Mouse (Mus musculus): ENCODE results near the gene Rasl10a. TPM values are rescaled to one million over a fixed set of nuclear protein-coding genes. Genes with fewer than 3 reads are reported as not detected.

Rasl10a gene
- polyA plus RNA-seq, 1 experiment from 2014 or later = 0.75 TPM

GRCm38 (mm10) chr11:5017506-5017905, 40.4 kb upstream of the Rasl10a start:
- Histone ChIP-seq H3K4me1 (replicated peaks; ENCODE audit: control insufficient read depth, insufficient read depth, low read length) (no peaks in the 10 kb centered on the region), H3K9me3 (ENCODE audit: control insufficient read depth, low read length) (no peaks in the 10 kb centered on the region), H3K4me2 (no peak overlapping the region), H3K27ac (ENCODE audit: low read depth, low read length) (no peak overlapping the region), H3K4me3 (ENCODE audit: low read depth, low read length) (no peak overlapping the region), H3K9ac (ENCODE audit: low read depth, low read length) (no peak overlapping the region), H3K27me3 (replicated peaks; ENCODE audit: control insufficient read depth, insufficient read depth, low read length) (no peaks in the 10 kb centered on the region), H3K36me3 (ENCODE audit: control insufficient read depth, insufficient read depth, low read length) (peaks cover 58% of the 10 kb centered on the region)
- DNase-seq (ENCODE audit: low spot score) = no peak
- no peak for ATAC-seq (replicated peaks; ENCODE audit: low FRiP score)
- WGBS = 70% methylated on average over 6 of the region's 6 CpGs

GRCm38 (mm10) chr11:5025108-5025507, 32.8 kb upstream of the Rasl10a start:
- WGBS = 100% methylated on average over 1 of the region's 1 CpGs
- no peak for ATAC-seq (replicated peaks; ENCODE audit: low FRiP score)
- H3K36me3 ChIP-seq (ENCODE audit: control insufficient read depth, insufficient read depth, low read length) = peaks cover 38% of the 10 kb centered on the region
- H3K4me2 ChIP-seq = no peak overlapping the region
- no peak for DNase-seq (ENCODE audit: low spot score)
- H3K27me3 ChIP-seq (replicated peaks; ENCODE audit: control insufficient read depth, insufficient read depth, low read length) = no peaks in the 10 kb centered on the region
- no peak overlapping the region for H3K9ac ChIP-seq (ENCODE audit: low read depth, low read length)
- H3K27ac ChIP-seq (ENCODE audit: low read depth, low read length) = no peak overlapping the region
- no peak overlapping the region for H3K4me3 ChIP-seq (ENCODE audit: low read depth, low read length)
- no peaks in the 10 kb centered on the region for H3K9me3 ChIP-seq (ENCODE audit: control insufficient read depth, low read length)
- no peaks in the 10 kb centered on the region for H3K4me1 ChIP-seq (replicated peaks; ENCODE audit: control insufficient read depth, insufficient read depth, low read length)

GRCm38 (mm10) chr11:5028228-5028627, 29.7 kb upstream of the Rasl10a start:
- Histone ChIP-seq H3K27me3 (replicated peaks; ENCODE audit: control insufficient read depth, insufficient read depth, low read length) (no peaks in the 10 kb centered on the region), H3K4me2 (no peak overlapping the region), H3K27ac (ENCODE audit: low read depth, low read length) (no peak overlapping the region), H3K36me3 (ENCODE audit: control insufficient read depth, insufficient read depth, low read length) (peaks cover 45% of the 10 kb centered on the region), H3K4me3 (ENCODE audit: low read depth, low read length) (no peak overlapping the region), H3K4me1 (replicated peaks; ENCODE audit: control insufficient read depth, insufficient read depth, low read length) (no peaks in the 10 kb centered on the region), H3K9ac (ENCODE audit: low read depth, low read length) (no peak overlapping the region), H3K9me3 (ENCODE audit: control insufficient read depth, low read length) (no peaks in the 10 kb centered on the region)
- 91% methylated on average over 7 of the region's 7 CpGs for WGBS
- DNase-seq (ENCODE audit: low spot score) (no peak), ATAC-seq (replicated peaks; ENCODE audit: low FRiP score) (no peak)

GRCm38 (mm10) chr11:5032706-5033105, 25.2 kb upstream of the Rasl10a start:
- no peak for ATAC-seq (replicated peaks; ENCODE audit: low FRiP score)
- Histone ChIP-seq H3K27me3 (replicated peaks; ENCODE audit: control insufficient read depth, insufficient read depth, low read length) (no peaks in the 10 kb centered on the region), H3K9me3 (ENCODE audit: control insufficient read depth, low read length) (no peaks in the 10 kb centered on the region), H3K4me1 (replicated peaks; ENCODE audit: control insufficient read depth, insufficient read depth, low read length) (no peaks in the 10 kb centered on the region), H3K4me2 (no peak overlapping the region), H3K4me3 (ENCODE audit: low read depth, low read length) (no peak overlapping the region), H3K9ac (ENCODE audit: low read depth, low read length) (no peak overlapping the region), H3K27ac (ENCODE audit: low read depth, low read length) (no peak overlapping the region), H3K36me3 (ENCODE audit: control insufficient read depth, insufficient read depth, low read length) (peaks cover 48% of the 10 kb centered on the region)
- DNase-seq (ENCODE audit: low spot score) = no peak
- 90% methylated on average over 10 of the region's 10 CpGs for WGBS

- no peak overlapping the region for H3K9ac ChIP-seq (ENCODE audit: low read depth, low read length)
- H3K4me3 ChIP-seq (ENCODE audit: low read depth, low read length) = no peak overlapping the region
- ATAC-seq (replicated peaks; ENCODE audit: low FRiP score) (no peak), DNase-seq (ENCODE audit: low spot score) (no peak)
- H3K4me1 ChIP-seq (replicated peaks; ENCODE audit: control insufficient read depth, insufficient read depth, low read length) = no peaks in the 10 kb centered on the region
- H3K27me3 ChIP-seq (replicated peaks; ENCODE audit: control insufficient read depth, insufficient read depth, low read length) = no peaks in the 10 kb centered on the region
- no peaks in the 10 kb centered on the region for H3K9me3 ChIP-seq (ENCODE audit: control insufficient read depth, low read length)
- H3K4me2 ChIP-seq = no peak overlapping the region
- 97% methylated on average over 3 of the region's 3 CpGs for WGBS
- H3K36me3 ChIP-seq (ENCODE audit: control insufficient read depth, insufficient read depth, low read length) = peaks cover 45% of the 10 kb centered on the region
- H3K27ac ChIP-seq (ENCODE audit: low read depth, low read length) = no peak overlapping the region
Observed at GRCm38 (mm10) chr11:5033136-5033535, 24.8 kb upstream of the Rasl10a start.

- H3K36me3 ChIP-seq (ENCODE audit: control insufficient read depth, insufficient read depth, low read length) = peaks cover 56% of the 10 kb centered on the region
- no peak overlapping the region for H3K4me3 ChIP-seq (ENCODE audit: low read depth, low read length)
- no peaks in the 10 kb centered on the region for H3K4me1 ChIP-seq (replicated peaks; ENCODE audit: control insufficient read depth, insufficient read depth, low read length)
- H3K4me2 ChIP-seq = no peak overlapping the region
- DNase-seq (ENCODE audit: low spot score) (no peak), ATAC-seq (replicated peaks; ENCODE audit: low FRiP score) (no peak)
- H3K27ac ChIP-seq (ENCODE audit: low read depth, low read length) = no peak overlapping the region
- no peaks in the 10 kb centered on the region for H3K9me3 ChIP-seq (ENCODE audit: control insufficient read depth, low read length)
- WGBS = 97% methylated on average over 4 of the region's 4 CpGs
- H3K27me3 ChIP-seq (replicated peaks; ENCODE audit: control insufficient read depth, insufficient read depth, low read length) = no peaks in the 10 kb centered on the region
- no peak overlapping the region for H3K9ac ChIP-seq (ENCODE audit: low read depth, low read length)
Observed at GRCm38 (mm10) chr11:5035421-5035820, 22.5 kb upstream of the Rasl10a start.

- Histone ChIP-seq H3K27ac (ENCODE audit: low read depth, low read length) (no peak overlapping the region), H3K9me3 (ENCODE audit: control insufficient read depth, low read length) (no peaks in the 10 kb centered on the region), H3K9ac (ENCODE audit: low read depth, low read length) (no peak overlapping the region), H3K27me3 (replicated peaks; ENCODE audit: control insufficient read depth, insufficient read depth, low read length) (no peaks in the 10 kb centered on the region), H3K4me2 (no peak overlapping the region), H3K4me1 (replicated peaks; ENCODE audit: control insufficient read depth, insufficient read depth, low read length) (no peaks in the 10 kb centered on the region), H3K36me3 (ENCODE audit: control insufficient read depth, insufficient read depth, low read length) (peaks cover 61% of the 10 kb centered on the region), H3K4me3 (ENCODE audit: low read depth, low read length) (no peak overlapping the region)
- WGBS = 92% methylated on average over 8 of the region's 8 CpGs
- DNase-seq (ENCODE audit: low spot score) = no peak
- ATAC-seq (replicated peaks; ENCODE audit: low FRiP score) = no peak
Observed at GRCm38 (mm10) chr11:5037146-5037854, 20.6 kb upstream of the Rasl10a start.

GRCm38 (mm10) chr11:5040585-5040984, 17.3 kb upstream of the Rasl10a start:
- WGBS = 83% methylated on average over 5 of the region's 5 CpGs
- no peak for DNase-seq (ENCODE audit: low spot score)
- no peaks in the 10 kb centered on the region for H3K4me1 ChIP-seq (replicated peaks; ENCODE audit: control insufficient read depth, insufficient read depth, low read length)
- H3K4me3 ChIP-seq (ENCODE audit: low read depth, low read length) = no peak overlapping the region
- ATAC-seq (replicated peaks; ENCODE audit: low FRiP score) = no peak
- H3K27me3 ChIP-seq (replicated peaks; ENCODE audit: control insufficient read depth, insufficient read depth, low read length) = no peaks in the 10 kb centered on the region
- no peak overlapping the region for H3K27ac ChIP-seq (ENCODE audit: low read depth, low read length)
- peaks cover 44% of the 10 kb centered on the region for H3K36me3 ChIP-seq (ENCODE audit: control insufficient read depth, insufficient read depth, low read length)
- H3K4me2 ChIP-seq = no peak overlapping the region
- no peak overlapping the region for H3K9ac ChIP-seq (ENCODE audit: low read depth, low read length)
- no peaks in the 10 kb centered on the region for H3K9me3 ChIP-seq (ENCODE audit: control insufficient read depth, low read length)

- Histone ChIP-seq H3K9me3 (ENCODE audit: control insufficient read depth, low read length) (no peaks in the 10 kb centered on the region), H3K36me3 (ENCODE audit: control insufficient read depth, insufficient read depth, low read length) (peaks cover 42% of the 10 kb centered on the region), H3K4me2 (no peak overlapping the region), H3K27ac (ENCODE audit: low read depth, low read length) (no peak overlapping the region), H3K27me3 (replicated peaks; ENCODE audit: control insufficient read depth, insufficient read depth, low read length) (no peaks in the 10 kb centered on the region), H3K9ac (ENCODE audit: low read depth, low read length) (no peak overlapping the region), H3K4me1 (replicated peaks; ENCODE audit: control insufficient read depth, insufficient read depth, low read length) (no peaks in the 10 kb centered on the region), H3K4me3 (ENCODE audit: low read depth, low read length) (no peak overlapping the region)
- WGBS = 80% methylated on average over 18 of the region's 18 CpGs
- ATAC-seq (replicated peaks; ENCODE audit: low FRiP score) (no peak), DNase-seq (ENCODE audit: low spot score) (no peak)
Observed at GRCm38 (mm10) chr11:5041144-5041780, 16.7 kb upstream of the Rasl10a start.

Measured in liver, embryonic 11.5 days (tissue).